Mouse (Mus musculus): ENCODE results near the gene Gdf11. TPM values are rescaled to one million over a fixed set of nuclear protein-coding genes. Genes with fewer than 3 reads are reported as not detected.

The Gdf11 gene
- polyA plus RNA-seq, 1 experiment from 2014 or later: 2.8 TPM

DNA sequence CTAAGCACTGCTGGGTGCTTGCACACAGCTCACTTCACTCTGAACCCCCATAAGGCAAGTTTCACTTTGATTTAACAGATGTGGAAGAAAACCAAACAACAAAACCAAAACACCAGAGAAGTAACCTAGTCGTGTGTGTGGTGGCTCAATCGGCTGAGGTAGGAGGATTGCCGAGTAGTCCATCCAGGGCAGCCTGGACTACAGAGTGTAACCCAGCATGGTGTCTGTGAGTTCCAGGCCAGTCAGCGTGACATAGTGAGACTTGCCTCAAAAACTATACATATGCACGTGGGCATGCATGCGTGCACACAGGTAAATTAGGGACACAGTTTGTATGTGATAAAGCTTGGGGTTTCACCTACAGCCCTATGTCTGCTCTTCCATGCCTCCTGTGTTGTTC, 25.9 kb upstream of the Gdf11 start:
- Histone ChIP-seq H3K4me1 (replicated peaks) (peaks cover 43% of the 10 kb centered on the region), H3K9ac (no peak overlapping the region), H3K9me3 (replicated peaks) (no peaks in the 10 kb centered on the region), H3K36me3 (peaks cover 34% of the 10 kb centered on the region), H3K4me3 (no peak overlapping the region), H3K4me2 (no peak overlapping the region), H3K27me3 (no peaks in the 10 kb centered on the region), H3K27ac (no peak overlapping the region)
- no peak for ATAC-seq (replicated peaks; ENCODE audit: insufficient number of reproducible peaks, insufficient read depth, low FRiP score, low read depth)
- 87% methylated on average over 6 of the region's 6 CpGs for WGBS

DNA sequence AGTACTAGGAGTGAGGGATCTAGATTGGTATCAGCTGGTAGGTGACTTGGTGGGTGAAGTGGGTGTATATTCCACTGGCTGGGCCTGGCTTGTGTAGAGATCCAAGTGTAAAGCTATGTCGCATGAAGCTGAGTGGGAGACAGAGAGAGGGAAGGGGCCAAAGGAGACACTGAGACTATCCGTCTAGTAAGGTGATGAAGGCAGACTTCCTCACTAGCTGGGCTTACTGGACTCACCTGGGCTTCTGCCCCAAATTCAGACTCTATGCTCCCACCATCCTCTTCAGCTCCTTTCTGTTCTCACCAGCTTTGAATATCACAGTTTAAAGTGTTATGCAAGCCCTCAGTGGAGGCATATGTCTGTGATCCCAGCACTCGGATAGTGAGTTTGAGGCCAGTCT, 25.1 kb upstream of the Gdf11 start:
- Histone ChIP-seq H3K4me3 (no peak overlapping the region), H3K9me3 (replicated peaks) (no peaks in the 10 kb centered on the region), H3K27me3 (no peaks in the 10 kb centered on the region), H3K36me3 (peaks cover 38% of the 10 kb centered on the region), H3K4me1 (replicated peaks) (peaks cover 37% of the 10 kb centered on the region), H3K4me2 (no peak overlapping the region), H3K9ac (no peak overlapping the region), H3K27ac (no peak overlapping the region)
- 88% methylated on average over 3 of the region's 3 CpGs for WGBS
- no peak for ATAC-seq (replicated peaks; ENCODE audit: insufficient number of reproducible peaks, insufficient read depth, low FRiP score, low read depth)

- no peak for ATAC-seq (replicated peaks; ENCODE audit: insufficient number of reproducible peaks, insufficient read depth, low FRiP score, low read depth)
- H3K4me3 ChIP-seq: no peak overlapping the region
- H3K9me3 ChIP-seq (replicated peaks): no peaks in the 10 kb centered on the region
- peaks cover 38% of the 10 kb centered on the region for H3K36me3 ChIP-seq
- no peak overlapping the region for H3K9ac ChIP-seq
- H3K4me1 ChIP-seq (replicated peaks): peaks cover 37% of the 10 kb centered on the region
- H3K27ac ChIP-seq: no peak overlapping the region
- no peak overlapping the region for H3K4me2 ChIP-seq
- WGBS: 78% methylated on average over 2 of the region's 2 CpGs
- no peaks in the 10 kb centered on the region for H3K27me3 ChIP-seq
These were observed 24.0 kb upstream of the Gdf11 start for GRCm38 (mm10) chr10:128915550-128915949.

- H3K4me2 ChIP-seq: no peak overlapping the region
- ATAC-seq (replicated peaks; ENCODE audit: insufficient number of reproducible peaks, insufficient read depth, low FRiP score, low read depth): no peak
- 84% methylated on average over 12 of the region's 12 CpGs for WGBS
- no peak overlapping the region for H3K9ac ChIP-seq
- H3K27me3 ChIP-seq: no peaks in the 10 kb centered on the region
- H3K4me1 ChIP-seq (replicated peaks): peaks cover 34% of the 10 kb centered on the region
- H3K9me3 ChIP-seq (replicated peaks): no peaks in the 10 kb centered on the region
- no peak overlapping the region for H3K27ac ChIP-seq
- H3K4me3 ChIP-seq: no peak overlapping the region
- peaks cover 38% of the 10 kb centered on the region for H3K36me3 ChIP-seq
These were observed 22.2 kb upstream of the Gdf11 start for GRCm38 (mm10) chr10:128913696-128914095.

DNA sequence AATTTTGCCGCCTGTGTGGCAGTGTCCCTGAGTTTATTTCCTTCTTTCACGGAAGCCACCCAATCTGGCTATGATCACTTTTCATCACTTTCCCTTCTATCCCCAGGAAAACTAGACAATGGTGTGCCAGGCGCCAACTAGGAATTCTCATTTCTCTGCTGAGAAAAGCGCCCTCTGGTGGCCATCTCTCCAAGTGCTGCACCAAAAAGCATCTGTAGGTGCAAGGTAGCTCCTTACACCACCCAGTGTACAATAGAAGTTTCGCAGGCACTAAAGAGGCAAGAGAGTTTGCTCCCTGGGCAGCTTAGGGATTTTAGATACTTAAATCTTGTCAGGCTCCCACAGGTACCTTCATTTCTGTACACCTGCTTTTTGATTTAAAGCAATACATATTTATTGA, 21.7 kb upstream of the Gdf11 start:
- WGBS: 6% methylated on average over 5 of the region's 5 CpGs
- H3K4me1 ChIP-seq (replicated peaks): peaks cover 33% of the 10 kb centered on the region
- no peaks in the 10 kb centered on the region for H3K27me3 ChIP-seq
- ATAC-seq (replicated peaks; ENCODE audit: insufficient number of reproducible peaks, insufficient read depth, low FRiP score, low read depth): no peak
- peak overlapping the region; percentile 27 for H3K27ac ChIP-seq
- no peak overlapping the region for H3K4me3 ChIP-seq
- peaks cover 38% of the 10 kb centered on the region for H3K36me3 ChIP-seq
- H3K9ac ChIP-seq: no peak overlapping the region
- H3K4me2 ChIP-seq: no peak overlapping the region
- H3K9me3 ChIP-seq (replicated peaks): no peaks in the 10 kb centered on the region

DNA sequence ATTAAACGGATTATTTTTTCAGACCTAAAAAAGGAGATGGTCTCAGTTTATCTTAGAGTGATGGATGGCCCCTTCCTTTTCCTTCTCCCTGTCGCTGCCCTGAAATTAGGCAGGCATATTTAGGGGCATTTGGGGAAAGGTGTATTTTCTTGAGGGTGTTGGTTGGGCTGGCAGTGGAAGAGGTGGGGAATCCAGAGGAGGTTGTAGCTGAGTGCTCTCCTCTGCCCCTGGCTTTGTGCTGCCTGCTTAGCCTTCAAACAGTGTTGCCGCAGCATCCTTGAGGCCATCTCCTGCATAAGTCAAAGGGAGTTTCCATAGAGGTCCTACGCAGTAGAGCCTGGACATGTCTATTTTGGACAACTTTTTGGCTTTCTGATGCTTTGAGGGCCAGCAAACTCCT, 21.3 kb upstream of the Gdf11 start:
- no peaks in the 10 kb centered on the region for H3K9me3 ChIP-seq (replicated peaks)
- ATAC-seq (replicated peaks; ENCODE audit: insufficient number of reproducible peaks, insufficient read depth, low FRiP score, low read depth): no peak
- no peak overlapping the region for H3K4me2 ChIP-seq
- 72% methylated on average over 4 of the region's 4 CpGs for WGBS
- H3K27me3 ChIP-seq: no peaks in the 10 kb centered on the region
- H3K27ac ChIP-seq: peak overlapping the region; percentile 27
- H3K4me1 ChIP-seq (replicated peaks): peaks cover 32% of the 10 kb centered on the region
- H3K36me3 ChIP-seq: peaks cover 36% of the 10 kb centered on the region
- H3K9ac ChIP-seq: no peak overlapping the region
- H3K4me3 ChIP-seq: no peak overlapping the region

GRCm38 (mm10) chr10:128912268-128912667, 20.8 kb upstream of the Gdf11 start:
- Histone ChIP-seq H3K36me3 (peaks cover 31% of the 10 kb centered on the region), H3K27ac (no peak overlapping the region), H3K4me2 (no peak overlapping the region), H3K9me3 (replicated peaks) (no peaks in the 10 kb centered on the region), H3K9ac (no peak overlapping the region), H3K4me3 (no peak overlapping the region), H3K4me1 (replicated peaks) (peaks cover 32% of the 10 kb centered on the region), H3K27me3 (no peaks in the 10 kb centered on the region)
- no peak for ATAC-seq (replicated peaks; ENCODE audit: insufficient number of reproducible peaks, insufficient read depth, low FRiP score, low read depth)
- WGBS: 85% methylated on average over 4 of the region's 4 CpGs

GRCm38 (mm10) chr10:128911430-128911829, 19.9 kb upstream of the Gdf11 start:
- H3K4me2 ChIP-seq: peak overlapping the region; percentile 78
- peaks cover 23% of the 10 kb centered on the region for H3K36me3 ChIP-seq
- H3K4me3 ChIP-seq: peak overlapping the region; percentile 97
- H3K9ac ChIP-seq: no peak overlapping the region
- WGBS: 78% methylated on average over 6 of the region's 6 CpGs
- no peak overlapping the region for H3K27ac ChIP-seq
- H3K9me3 ChIP-seq (replicated peaks): no peaks in the 10 kb centered on the region
- no peaks in the 10 kb centered on the region for H3K27me3 ChIP-seq
- peaks cover 32% of the 10 kb centered on the region for H3K4me1 ChIP-seq (replicated peaks)
- no peak for ATAC-seq (replicated peaks; ENCODE audit: insufficient number of reproducible peaks, insufficient read depth, low FRiP score, low read depth)

DNA sequence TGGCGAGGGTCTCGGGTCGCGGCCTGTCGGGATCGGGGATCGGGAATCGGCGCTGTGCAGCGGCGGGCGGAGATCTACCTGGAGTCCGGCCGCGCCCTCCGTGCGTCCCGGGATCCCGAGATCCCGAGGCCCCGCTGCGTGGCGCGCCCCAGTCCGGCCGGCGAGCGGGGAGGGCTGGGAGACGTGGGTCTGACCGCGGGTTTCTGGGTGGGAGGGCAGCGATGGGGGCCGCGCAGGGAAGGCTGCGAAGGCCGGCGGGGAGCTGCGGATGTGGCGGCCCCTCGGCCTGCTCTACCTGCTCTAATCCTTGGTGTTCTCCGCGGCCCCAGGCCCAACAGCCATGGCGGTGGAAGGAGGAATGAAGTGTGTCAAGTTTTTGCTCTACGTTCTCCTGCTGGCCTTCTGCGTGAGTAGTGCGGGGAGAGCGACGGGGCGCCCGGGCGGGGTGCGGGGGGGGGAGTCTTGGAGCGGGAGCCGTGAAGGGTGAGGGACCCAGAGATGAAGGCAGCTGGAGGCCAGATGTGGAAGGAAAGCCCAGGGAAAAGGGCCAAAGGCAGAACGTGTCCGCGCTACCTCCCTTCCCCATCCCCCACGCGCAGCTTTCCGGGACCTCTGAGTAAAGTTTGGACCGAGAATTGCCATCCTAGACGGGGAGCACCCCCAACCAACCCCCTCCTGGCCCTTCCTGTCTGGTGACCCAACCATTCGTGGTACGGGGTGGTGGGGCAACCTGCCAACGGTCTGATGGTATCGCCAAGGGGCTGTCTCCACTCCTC, 18.7 kb upstream of the Gdf11 start:
- H3K9me3 ChIP-seq (replicated peaks): no peaks in the 10 kb centered on the region
- H3K4me3 ChIP-seq: peak overlapping the region; percentile 97
- peak overlapping the region; percentile 97 for H3K27ac ChIP-seq
- H3K4me2 ChIP-seq: peak overlapping the region; percentile 78
- under 1% methylated on average over 64 of the region's 66 CpGs for WGBS
- peak overlapping the region; percentile 97 for H3K9ac ChIP-seq
- peaks cover 18% of the 10 kb centered on the region for H3K36me3 ChIP-seq
- ATAC-seq (replicated peaks; ENCODE audit: insufficient number of reproducible peaks, insufficient read depth, low FRiP score, low read depth): peak; percentile 39
- no peaks in the 10 kb centered on the region for H3K27me3 ChIP-seq
- peaks cover 32% of the 10 kb centered on the region for H3K4me1 ChIP-seq (replicated peaks)

DNA sequence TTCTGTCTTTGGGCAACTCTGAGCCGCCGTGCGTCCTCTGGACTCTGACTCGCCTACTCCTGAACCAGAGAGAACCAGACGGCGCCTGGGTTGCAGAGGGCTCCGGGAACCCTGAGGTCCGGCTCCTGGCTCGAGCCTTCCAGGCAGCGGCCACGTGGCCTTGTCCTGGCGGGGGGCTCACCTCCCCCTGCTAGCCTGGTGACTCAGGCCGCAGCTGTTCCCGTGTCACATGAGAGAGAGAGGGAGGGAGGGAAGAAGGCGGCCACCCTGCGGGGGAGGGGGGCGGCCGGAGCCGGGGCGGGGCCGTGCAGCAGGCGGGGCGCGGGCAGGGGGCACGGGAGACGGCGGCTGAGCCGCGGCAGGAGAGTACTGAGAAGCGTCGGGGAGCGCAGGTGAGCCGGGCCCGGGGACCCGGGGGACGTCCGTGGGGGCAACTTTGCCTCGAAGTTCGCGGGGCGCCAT, 18.1 kb upstream of the Gdf11 start:
- WGBS: under 1% methylated on average over 33 of the region's 41 CpGs
- H3K4me3 ChIP-seq: peak overlapping the region; percentile 97
- H3K9ac ChIP-seq: peak overlapping the region; percentile 97
- ATAC-seq (replicated peaks; ENCODE audit: insufficient number of reproducible peaks, insufficient read depth, low FRiP score, low read depth): peak; percentile 90
- H3K9me3 ChIP-seq (replicated peaks): no peaks in the 10 kb centered on the region
- peaks cover 32% of the 10 kb centered on the region for H3K4me1 ChIP-seq (replicated peaks)
- no peaks in the 10 kb centered on the region for H3K27me3 ChIP-seq
- H3K27ac ChIP-seq: peak overlapping the region; percentile 97
- H3K36me3 ChIP-seq: peaks cover 17% of the 10 kb centered on the region
- peak overlapping the region; percentile 78 for H3K4me2 ChIP-seq

DNA sequence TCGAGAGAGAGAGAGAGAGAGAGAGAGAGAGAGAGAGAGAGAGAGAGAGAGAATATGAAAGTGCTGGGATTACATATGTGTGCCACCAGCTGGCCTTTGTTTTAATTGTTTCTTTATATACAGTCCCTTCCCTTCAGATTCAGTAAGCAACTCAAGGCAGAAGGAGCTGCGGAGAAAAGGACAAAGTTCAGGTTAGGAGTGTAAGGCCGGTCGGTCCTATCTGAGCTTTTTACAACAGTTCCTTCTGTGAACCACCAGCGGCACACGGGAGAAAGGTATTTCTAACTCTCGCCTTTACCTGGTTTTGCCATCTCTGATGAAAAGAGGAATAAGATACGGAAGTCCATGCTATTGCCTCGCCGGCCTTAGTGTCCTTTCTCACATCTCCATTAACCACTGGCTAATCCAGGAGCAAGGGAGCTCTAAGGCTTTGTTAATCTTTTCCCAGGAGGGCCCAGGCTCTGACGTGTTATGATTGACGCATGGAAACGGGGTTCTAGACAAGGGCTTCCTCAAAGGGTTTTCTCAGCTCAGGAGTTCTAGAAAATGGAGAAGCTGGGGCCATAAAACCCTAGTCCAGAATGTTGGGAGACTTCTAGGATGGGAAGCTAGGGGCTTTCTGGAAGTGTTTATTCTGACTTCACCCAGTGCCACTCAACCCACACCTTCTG, 17.4 kb upstream of the Gdf11 start:
- 61% methylated on average over 13 of the region's 13 CpGs for WGBS
- ATAC-seq (replicated peaks; ENCODE audit: insufficient number of reproducible peaks, insufficient read depth, low FRiP score, low read depth): 0 out of 2 replicates have a peak, but pooled peaks have one; percentile 3
- Histone ChIP-seq H3K4me2 (peak overlapping the region; percentile 78), H3K9ac (peak overlapping the region; percentile 97), H3K27ac (peak overlapping the region; percentile 97), H3K4me3 (peak overlapping the region; percentile 97), H3K9me3 (replicated peaks) (no peaks in the 10 kb centered on the region), H3K27me3 (no peaks in the 10 kb centered on the region), H3K36me3 (peaks cover 10% of the 10 kb centered on the region), H3K4me1 (replicated peaks) (peaks cover 31% of the 10 kb centered on the region)
